Mouse (Mus musculus) hindbrain, embryonic 13.5 days (tissue): ENCODE results near the gene Ppp1r16b. TPM values are rescaled to one million over a fixed set of nuclear protein-coding genes. Genes with fewer than 3 reads are reported as not detected.

ENCODE experiments used
- ATAC-seq: fragments of 200-750 bp; cut with Nextera tagmentation; 2 replicates; pipeline ENCODE4 v1.8.0; 2017; ENCODE audit warnings: moderate TSS enrichment; ENCODE audit not compliant: low FRiP score
- H3K27ac ChIP-seq: fragments of 300-500 bp; sonication (generic); 2 replicates; pipeline ENCODE4 v1.5.1; 2015; ENCODE audit warnings: inconsistent platforms, mild to moderate bottlenecking, moderate library complexity
- H3K27me3 ChIP-seq: fragments of 300-500 bp; sonication (generic); 2 replicates; pipeline ENCODE4 v1.6.1; 2015; ENCODE audit warnings: mild to moderate bottlenecking, inconsistent platforms
- H3K36me3 ChIP-seq: fragments of 300-500 bp; sonication (generic); 2 replicates; pipeline ENCODE4 v1.6.1; 2015; ENCODE audit warnings: mild to moderate bottlenecking, inconsistent platforms
- H3K4me1 ChIP-seq: fragments of 300-500 bp; sonication (generic); replicated peaks from 2 replicates; pipeline ENCODE4 v1.6.1; 2015; ENCODE audit warnings: inconsistent platforms
- H3K4me2 ChIP-seq: fragments of 300-500 bp; sonication (generic); 2 replicates; pipeline ENCODE4 v1.6.1; 2015; ENCODE audit warnings: inconsistent platforms, mild to moderate bottlenecking, moderate library complexity
- H3K4me3 ChIP-seq: fragments of 300-500 bp; sonication (generic); 2 replicates; pipeline ENCODE4 v1.5.1; 2015; ENCODE audit warnings: mild to moderate bottlenecking, inconsistent platforms
- H3K9ac ChIP-seq: fragments of 300-500 bp; sonication (generic); 2 replicates; pipeline ENCODE4 v1.6.1; 2015; ENCODE audit warnings: mild to moderate bottlenecking, inconsistent platforms
- H3K9me3 ChIP-seq: fragments of 300-500 bp; sonication (generic); 2 replicates; pipeline ENCODE4 v1.6.1; 2016; ENCODE audit warnings: inconsistent platforms
- WGBS: fragments of 180-500 bp; shearing (Covaris S2); methylation state at CpG from one replicate; pipeline ENCODE4 v1.1.7; 2015; 5-methylcytosine and 5-hydroxymethylcytosine counted together
- polyA plus RNA-seq: library from polyadenylated mRNA; unstranded; fragments of >200 nt; fragmentation: Nextera tagmentation; extraction: Ambion mirVana; gene quantifications from 2 replicates; pipeline ENCODE4 v1.2.1, GENCODE M21; 2015

Gene Ppp1r16b
- polyA plus RNA-seq, 1 experiment from 2014 or later = 8.0 TPM

GRCm38 (mm10) chr2:158669199-158670195 is 4.3 kb downstream of the Ppp1r16b start:
- Histone ChIP-seq H3K4me3 (0 out of 2 replicates have a peak overlapping the region, but pooled peaks have one; percentile 62), H3K4me1 (peaks cover 67% of the 10 kb centered on the region)

GRCm38 (mm10) chr2:158670571-158670970 is 5.4 kb downstream of the Ppp1r16b start:
- H3K36me3 ChIP-seq = no peaks in the 10 kb centered on the region
- no peak overlapping the region for H3K27ac ChIP-seq
- H3K4me1 ChIP-seq = peaks cover 67% of the 10 kb centered on the region
- no peak for ATAC-seq
- 24% methylated on average over 10 of the region's 10 CpGs for WGBS
- H3K9ac ChIP-seq = no peak overlapping the region
- H3K4me3 ChIP-seq = no peak overlapping the region
- H3K27me3 ChIP-seq = peaks cover 42% of the 10 kb centered on the region
- H3K9me3 ChIP-seq = no peaks in the 10 kb centered on the region
- no peak overlapping the region for H3K4me2 ChIP-seq

More at GRCm38 (mm10) chr2:158669199-158670195, 4.3 kb downstream of the Ppp1r16b start:
- H3K27me3 ChIP-seq = peaks cover 45% of the 10 kb centered on the region
- 63% methylated on average over 13 of the region's 13 CpGs for WGBS
- H3K9me3 ChIP-seq = no peaks in the 10 kb centered on the region
- peak overlapping the region; percentile 99 for H3K4me2 ChIP-seq
- no peak for ATAC-seq
- H3K9ac ChIP-seq = 0 out of 2 replicates have a peak overlapping the region, but pooled peaks have one; percentile 82
- no peaks in the 10 kb centered on the region for H3K36me3 ChIP-seq
- no peak overlapping the region for H3K27ac ChIP-seq

GRCm38 (mm10) chr2:158672829-158673228 is 7.6 kb downstream of the Ppp1r16b start:
- no peak overlapping the region for H3K4me3 ChIP-seq
- peak overlapping the region; percentile 74 for H3K27ac ChIP-seq
- 12% methylated on average over 6 of the region's 6 CpGs for WGBS
- H3K27me3 ChIP-seq = peaks cover 29% of the 10 kb centered on the region
- H3K9me3 ChIP-seq = no peaks in the 10 kb centered on the region
- ATAC-seq = no peak
- no peak overlapping the region for H3K4me2 ChIP-seq
- H3K4me1 ChIP-seq = peaks cover 51% of the 10 kb centered on the region
- no peak overlapping the region for H3K9ac ChIP-seq
- no peaks in the 10 kb centered on the region for H3K36me3 ChIP-seq

GRCm38 (mm10) chr2:158673493-158673892 is 8.3 kb downstream of the Ppp1r16b start:
- WGBS = 46% methylated on average over 4 of the region's 4 CpGs
- H3K27me3 ChIP-seq = peaks cover 26% of the 10 kb centered on the region
- H3K27ac ChIP-seq = peak overlapping the region; percentile 74

GRCm38 (mm10) chr2:158674131-158674530 is 8.9 kb downstream of the Ppp1r16b start:
- Histone ChIP-seq H3K9me3 (no peaks in the 10 kb centered on the region), H3K4me1 (peaks cover 37% of the 10 kb centered on the region), H3K4me2 (no peak overlapping the region), H3K9ac (no peak overlapping the region), H3K27me3 (peaks cover 20% of the 10 kb centered on the region), H3K36me3 (no peaks in the 10 kb centered on the region), H3K4me3 (no peak overlapping the region), H3K27ac (0 out of 2 replicates have a peak overlapping the region, but pooled peaks have one; percentile 74)
- ATAC-seq = no peak
- WGBS = 80% methylated on average over 6 of the region's 6 CpGs

More at GRCm38 (mm10) chr2:158673493-158673892, 8.3 kb downstream of the Ppp1r16b start:
- peaks cover 44% of the 10 kb centered on the region for H3K4me1 ChIP-seq
- ATAC-seq = peak; percentile 55
- H3K4me2 ChIP-seq = no peak overlapping the region
- H3K36me3 ChIP-seq = no peaks in the 10 kb centered on the region
- H3K9ac ChIP-seq = no peak overlapping the region
- H3K9me3 ChIP-seq = no peaks in the 10 kb centered on the region
- no peak overlapping the region for H3K4me3 ChIP-seq

- no peak for ATAC-seq
- Histone ChIP-seq H3K4me2 (no peak overlapping the region), H3K4me3 (no peak overlapping the region), H3K36me3 (no peaks in the 10 kb centered on the region), H3K9ac (no peak overlapping the region), H3K27me3 (peaks cover 14% of the 10 kb centered on the region), H3K4me1 (peaks cover 32% of the 10 kb centered on the region), H3K9me3 (no peaks in the 10 kb centered on the region), H3K27ac (no peak overlapping the region)
- WGBS = 86% methylated on average over 7 of the region's 7 CpGs
Observed at GRCm38 (mm10) chr2:158674759-158675158, 9.6 kb downstream of the Ppp1r16b start.

GRCm38 (mm10) chr2:158675161-158675560 is 10.0 kb downstream of the Ppp1r16b start:
- Histone ChIP-seq H3K27me3 (peaks cover 10% of the 10 kb centered on the region), H3K4me2 (no peak overlapping the region), H3K36me3 (no peaks in the 10 kb centered on the region), H3K9me3 (no peaks in the 10 kb centered on the region), H3K9ac (no peak overlapping the region), H3K27ac (no peak overlapping the region), H3K4me3 (no peak overlapping the region), H3K4me1 (peaks cover 32% of the 10 kb centered on the region)
- 86% methylated on average over 6 of the region's 6 CpGs for WGBS
- no peak for ATAC-seq

- Histone ChIP-seq H3K27me3 (0 out of 2 replicates have a peak, but pooled peaks cover 1% of the 10 kb centered on the region), H3K27ac (no peak overlapping the region), H3K4me1 (peaks cover 28% of the 10 kb centered on the region), H3K36me3 (no peaks in the 10 kb centered on the region), H3K4me3 (no peak overlapping the region), H3K9me3 (no peaks in the 10 kb centered on the region), H3K4me2 (no peak overlapping the region), H3K9ac (no peak overlapping the region)
- 93% methylated on average over 12 of the region's 12 CpGs for WGBS
- no peak for ATAC-seq
Observed at GRCm38 (mm10) chr2:158675907-158676533, 10.8 kb downstream of the Ppp1r16b start.

GRCm38 (mm10) chr2:158677946-158678345 is 12.7 kb downstream of the Ppp1r16b start:
- H3K4me2 ChIP-seq = no peak overlapping the region
- no peak overlapping the region for H3K4me3 ChIP-seq
- H3K9me3 ChIP-seq = no peaks in the 10 kb centered on the region
- H3K9ac ChIP-seq = no peak overlapping the region
- ATAC-seq = no peak
- WGBS = 64% methylated on average over 8 of the region's 8 CpGs
- peaks cover 36% of the 10 kb centered on the region for H3K4me1 ChIP-seq
- no peaks in the 10 kb centered on the region for H3K36me3 ChIP-seq
- no peaks in the 10 kb centered on the region for H3K27me3 ChIP-seq
- H3K27ac ChIP-seq = no peak overlapping the region

GRCm38 (mm10) chr2:158679091-158679490 is 13.9 kb downstream of the Ppp1r16b start:
- H3K4me2 ChIP-seq = no peak overlapping the region
- no peak overlapping the region for H3K9ac ChIP-seq
- H3K27ac ChIP-seq = no peak overlapping the region
- no peak overlapping the region for H3K4me3 ChIP-seq
- WGBS = 96% methylated on average over 7 of the region's 7 CpGs
- no peak for ATAC-seq
- no peaks in the 10 kb centered on the region for H3K36me3 ChIP-seq
- no peaks in the 10 kb centered on the region for H3K27me3 ChIP-seq
- H3K4me1 ChIP-seq = peaks cover 28% of the 10 kb centered on the region
- H3K9me3 ChIP-seq = no peaks in the 10 kb centered on the region

- Histone ChIP-seq H3K9ac (no peak overlapping the region), H3K9me3 (no peaks in the 10 kb centered on the region), H3K27me3 (no peaks in the 10 kb centered on the region), H3K4me1 (peaks cover 37% of the 10 kb centered on the region), H3K36me3 (no peaks in the 10 kb centered on the region), H3K27ac (no peak overlapping the region), H3K4me3 (no peak overlapping the region), H3K4me2 (no peak overlapping the region)
- ATAC-seq = no peak
- 59% methylated on average over 10 of the region's 10 CpGs for WGBS
Observed at GRCm38 (mm10) chr2:158680357-158680889, 15.2 kb downstream of the Ppp1r16b start.

- Histone ChIP-seq H3K4me3 (no peak overlapping the region), H3K36me3 (no peaks in the 10 kb centered on the region), H3K9ac (no peak overlapping the region), H3K27ac (no peak overlapping the region), H3K4me1 (peaks cover 37% of the 10 kb centered on the region), H3K27me3 (no peaks in the 10 kb centered on the region), H3K4me2 (no peak overlapping the region), H3K9me3 (no peaks in the 10 kb centered on the region)
- no peak for ATAC-seq
- 61% methylated on average over 6 of the region's 6 CpGs for WGBS
Observed at GRCm38 (mm10) chr2:158681714-158682113, 16.5 kb downstream of the Ppp1r16b start.
